Mouse (Mus musculus) kidney, embryonic 15.5 days (tissue): ENCODE results near the gene Akap5. TPM values are rescaled to one million over a fixed set of nuclear protein-coding genes. Genes with fewer than 3 reads are reported as not detected.

Source experiments
- ATAC-seq: fragments of 200-750 bp; cut with Nextera tagmentation; replicated peaks from 2 replicates; pipeline ENCODE4 v1.8.0; 2017; ENCODE audit warnings: moderate TSS enrichment; ENCODE audit not compliant: low FRiP score
- H3K27ac ChIP-seq: fragments of 300-500 bp; sonication (generic); 2 replicates; pipeline ENCODE4 v1.5.1; 2015; ENCODE audit warnings: mild to moderate bottlenecking, inconsistent platforms
- H3K27me3 ChIP-seq: fragments of 300-500 bp; sonication (generic); 2 replicates; pipeline ENCODE4 v1.6.1; 2015; ENCODE audit warnings: inconsistent platforms
- H3K36me3 ChIP-seq: fragments of 300-500 bp; sonication (generic); 2 replicates; pipeline ENCODE4 v1.6.1; 2015; ENCODE audit warnings: inconsistent platforms
- H3K4me1 ChIP-seq: fragments of 300-500 bp; sonication (generic); 2 replicates; pipeline ENCODE4 v1.6.1; 2015; ENCODE audit warnings: inconsistent platforms
- H3K4me2 ChIP-seq: fragments of 300-500 bp; sonication (generic); 2 replicates; pipeline ENCODE4 v1.6.1; 2015; ENCODE audit warnings: moderate library complexity, mild to moderate bottlenecking, inconsistent platforms
- H3K4me3 ChIP-seq: fragments of 300-500 bp; sonication (generic); replicated peaks from 2 replicates; pipeline ENCODE4 v1.5.1; 2015; ENCODE audit warnings: mild to moderate bottlenecking, inconsistent platforms
- H3K9ac ChIP-seq: fragments of 300-500 bp; sonication (generic); 2 replicates; pipeline ENCODE4 v1.6.1; 2015; ENCODE audit warnings: mild to moderate bottlenecking, inconsistent platforms
- H3K9me3 ChIP-seq: fragments of 300-500 bp; sonication (generic); replicated peaks from 2 replicates; pipeline ENCODE4 v1.6.1; 2016; ENCODE audit warnings: inconsistent platforms
- WGBS: fragments of 180-500 bp; shearing (Covaris S2); methylation state at CpG from one replicate; pipeline ENCODE4 v1.1.7; 2015; ENCODE audit warnings: mixed read lengths; 5-methylcytosine and 5-hydroxymethylcytosine counted together
- polyA plus RNA-seq: library from polyadenylated mRNA; unstranded; fragments of >200 nt; fragmentation: Nextera tagmentation; extraction: Ambion mirVana; gene quantifications from 2 replicates; pipeline ENCODE4 v1.2.1, GENCODE M21; 2015

Akap5 gene
- polyA plus RNA-seq, 1 experiment from 2014 or later = 1.6 TPM

GRCm38 (mm10) chr12:76372046-76372445 lies 47.4 kb downstream of the Akap5 start:
- Histone ChIP-seq H3K9me3 (no peaks in the 10 kb centered on the region), H3K27ac (no peak overlapping the region), H3K36me3 (no peaks in the 10 kb centered on the region), H3K4me1 (peaks cover 39% of the 10 kb centered on the region), H3K4me2 (peak overlapping the region; percentile 91), H3K4me3 (peak overlapping the region; percentile 97), H3K27me3 (no peaks in the 10 kb centered on the region), H3K9ac (peak overlapping the region; percentile 97)
- WGBS = 33% methylated on average over 7 of the region's 7 CpGs
- ATAC-seq = no peak

- no peaks in the 10 kb centered on the region for H3K27me3 ChIP-seq
- H3K36me3 ChIP-seq = no peaks in the 10 kb centered on the region
- H3K4me1 ChIP-seq = peaks cover 28% of the 10 kb centered on the region
- no peak overlapping the region for H3K27ac ChIP-seq
- WGBS = 69% methylated on average over 7 of the region's 7 CpGs
- H3K9me3 ChIP-seq = no peaks in the 10 kb centered on the region
- H3K9ac ChIP-seq = no peak overlapping the region
- no peak for ATAC-seq
- 0 out of 2 replicates have a peak overlapping the region, but pooled peaks have one; percentile 97 for H3K4me3 ChIP-seq
- peak overlapping the region; percentile 91 for H3K4me2 ChIP-seq
Observed at GRCm38 (mm10) chr12:76372881-76373818, 48.5 kb downstream of the Akap5 start.

- 64% methylated on average over 6 of the region's 6 CpGs for WGBS
- Histone ChIP-seq H3K4me1 (peaks cover 21% of the 10 kb centered on the region), H3K4me2 (no peak overlapping the region), H3K27ac (no peak overlapping the region), H3K4me3 (no peak overlapping the region), H3K9ac (no peak overlapping the region), H3K9me3 (no peaks in the 10 kb centered on the region), H3K27me3 (no peaks in the 10 kb centered on the region), H3K36me3 (no peaks in the 10 kb centered on the region)
- ATAC-seq = no peak
Observed at GRCm38 (mm10) chr12:76373991-76374390, 49.3 kb downstream of the Akap5 start.

- Histone ChIP-seq H3K36me3 (no peaks in the 10 kb centered on the region), H3K9me3 (no peaks in the 10 kb centered on the region), H3K27ac (no peak overlapping the region), H3K4me3 (no peak overlapping the region), H3K4me1 (peaks cover 21% of the 10 kb centered on the region), H3K9ac (no peak overlapping the region), H3K4me2 (no peak overlapping the region), H3K27me3 (no peaks in the 10 kb centered on the region)
- WGBS = 84% methylated on average over 4 of the region's 4 CpGs
- ATAC-seq = no peak
Observed at GRCm38 (mm10) chr12:76374911-76375310, 50.2 kb downstream of the Akap5 start.

GRCm38 (mm10) chr12:76375506-76375905 lies 50.8 kb downstream of the Akap5 start:
- ATAC-seq = no peak
- Histone ChIP-seq H3K4me3 (no peak overlapping the region), H3K4me2 (no peak overlapping the region), H3K9ac (no peak overlapping the region), H3K4me1 (peaks cover 21% of the 10 kb centered on the region), H3K9me3 (no peaks in the 10 kb centered on the region), H3K27ac (no peak overlapping the region), H3K36me3 (no peaks in the 10 kb centered on the region), H3K27me3 (no peaks in the 10 kb centered on the region)
- 85% methylated on average over 3 of the region's 3 CpGs for WGBS

- no peak overlapping the region for H3K4me3 ChIP-seq
- H3K9me3 ChIP-seq = no peaks in the 10 kb centered on the region
- H3K9ac ChIP-seq = no peak overlapping the region
- H3K36me3 ChIP-seq = no peaks in the 10 kb centered on the region
- ATAC-seq = no peak
- H3K4me2 ChIP-seq = no peak overlapping the region
- H3K27me3 ChIP-seq = no peaks in the 10 kb centered on the region
- WGBS = 58% methylated on average over 7 of the region's 7 CpGs
- H3K27ac ChIP-seq = no peak overlapping the region
- H3K4me1 ChIP-seq = peaks cover 20% of the 10 kb centered on the region
Observed at GRCm38 (mm10) chr12:76376649-76377048, 52.0 kb downstream of the Akap5 start.

- no peak overlapping the region for H3K4me2 ChIP-seq
- ATAC-seq = no peak
- H3K4me3 ChIP-seq = no peak overlapping the region
- no peaks in the 10 kb centered on the region for H3K27me3 ChIP-seq
- no peak overlapping the region for H3K9ac ChIP-seq
- peaks cover 16% of the 10 kb centered on the region for H3K4me1 ChIP-seq
- no peaks in the 10 kb centered on the region for H3K9me3 ChIP-seq
- 93% methylated on average over 6 of the region's 6 CpGs for WGBS
- H3K27ac ChIP-seq = no peak overlapping the region
- no peaks in the 10 kb centered on the region for H3K36me3 ChIP-seq
Observed at GRCm38 (mm10) chr12:76377059-76377458, 52.4 kb downstream of the Akap5 start.

- H3K27ac ChIP-seq = no peak overlapping the region
- no peak overlapping the region for H3K9ac ChIP-seq
- H3K36me3 ChIP-seq = no peaks in the 10 kb centered on the region; the same call in 1 of the 2 replicates
- 0 out of 2 replicates have a peak, but pooled peaks have one; percentile 37 for ATAC-seq
- H3K9me3 ChIP-seq = no peaks in the 10 kb centered on the region
- peaks cover 9% of the 10 kb centered on the region for H3K4me1 ChIP-seq
- H3K27me3 ChIP-seq = no peaks in the 10 kb centered on the region
- H3K4me2 ChIP-seq = no peak overlapping the region
- WGBS = 89% methylated on average over 3 of the region's 3 CpGs
- no peak overlapping the region for H3K4me3 ChIP-seq
Observed at GRCm38 (mm10) chr12:76377726-76378125, 53.0 kb downstream of the Akap5 start.

- Histone ChIP-seq H3K9ac (no peak overlapping the region), H3K4me1 (0 out of 2 replicates have a peak, but pooled peaks cover 5% of the 10 kb centered on the region), H3K9me3 (no peaks in the 10 kb centered on the region), H3K27ac (no peak overlapping the region), H3K4me2 (no peak overlapping the region), H3K27me3 (no peaks in the 10 kb centered on the region), H3K36me3 (peaks cover 3% of the 10 kb centered on the region; the same call in 1 of the 2 replicates), H3K4me3 (no peak overlapping the region)
- no peak for ATAC-seq
- 79% methylated on average over 5 of the region's 5 CpGs for WGBS
Observed at GRCm38 (mm10) chr12:76378556-76378955, 53.9 kb downstream of the Akap5 start.

- Histone ChIP-seq H3K4me1 (no peaks in the 10 kb centered on the region), H3K27ac (no peak overlapping the region), H3K4me3 (no peak overlapping the region), H3K9me3 (no peaks in the 10 kb centered on the region), H3K9ac (no peak overlapping the region), H3K36me3 (peaks cover 9% of the 10 kb centered on the region), H3K4me2 (no peak overlapping the region), H3K27me3 (no peaks in the 10 kb centered on the region)
- WGBS = 80% methylated on average over 7 of the region's 7 CpGs
- no peak for ATAC-seq
Observed at GRCm38 (mm10) chr12:76380151-76380550, 55.5 kb downstream of the Akap5 start.
